Mouse (Mus musculus): ENCODE data around the gene Grm4. TPM values are rescaled to one million over a fixed set of nuclear protein-coding genes. Genes with fewer than 3 reads are reported as not detected.

The Grm4 gene
- polyA plus RNA-seq, 1 experiment from 2014 or later = 5.8 TPM

- H3K9ac ChIP-seq (replicated peaks) = peak overlapping the region; percentile 12; the same call in 1 of the 2 replicates
Measured at GRCm38 (mm10) chr17:27518700-27519595, 2.3 kb downstream of the Grm4 start.

GRCm38 (mm10) chr17:27518296-27518695, 2.9 kb downstream of the Grm4 start:
- peak overlapping the region; percentile 36; the same call in 1 of the 2 replicates for H3K9ac ChIP-seq (replicated peaks)
- H3K4me2 ChIP-seq (replicated peaks) = no peak overlapping the region
- no peaks in the 10 kb centered on the region for H3K9me3 ChIP-seq
- no peaks in the 10 kb centered on the region for H3K36me3 ChIP-seq
- 8% methylated on average over 9 of the region's 9 CpGs for WGBS
- peaks cover 45% of the 10 kb centered on the region for H3K27me3 ChIP-seq
- ATAC-seq = peak; percentile 25; the same call in 1 of the 2 replicates
- H3K4me3 ChIP-seq (replicated peaks) = no peak overlapping the region
- H3K27ac ChIP-seq = peak overlapping the region; percentile 82
- H3K4me1 ChIP-seq (replicated peaks) = peaks cover 45% of the 10 kb centered on the region

More at GRCm38 (mm10) chr17:27518700-27519595, 2.3 kb downstream of the Grm4 start:
- Histone ChIP-seq H3K9me3 (no peaks in the 10 kb centered on the region), H3K36me3 (no peaks in the 10 kb centered on the region), H3K4me1 (replicated peaks) (peaks cover 40% of the 10 kb centered on the region), H3K4me3 (replicated peaks) (no peak overlapping the region), H3K4me2 (replicated peaks) (0 out of 2 replicates have a peak overlapping the region, but pooled peaks have one; percentile 2), H3K27ac (peak overlapping the region; percentile 82), H3K27me3 (peaks cover 39% of the 10 kb centered on the region)
- ATAC-seq = peak; percentile 22; the same call in 1 of the 2 replicates
- 15% methylated on average over 15 of the region's 15 CpGs for WGBS

GRCm38 (mm10) chr17:27513916-27514762, 7.1 kb downstream of the Grm4 start:
- Histone ChIP-seq H3K4me3 (replicated peaks) (peak overlapping the region; percentile 72), H3K27me3 (peaks cover 50% of the 10 kb centered on the region), H3K4me2 (replicated peaks) (peak overlapping the region; percentile 97), H3K9ac (replicated peaks) (peak overlapping the region; percentile 85; the same call in 1 of the 2 replicates), H3K9me3 (no peaks in the 10 kb centered on the region), H3K36me3 (no peaks in the 10 kb centered on the region), H3K4me1 (replicated peaks) (peaks cover 63% of the 10 kb centered on the region), H3K27ac (no peak overlapping the region)
- ATAC-seq = no peak
- 35% methylated on average over 27 of the region's 27 CpGs for WGBS

DNA sequence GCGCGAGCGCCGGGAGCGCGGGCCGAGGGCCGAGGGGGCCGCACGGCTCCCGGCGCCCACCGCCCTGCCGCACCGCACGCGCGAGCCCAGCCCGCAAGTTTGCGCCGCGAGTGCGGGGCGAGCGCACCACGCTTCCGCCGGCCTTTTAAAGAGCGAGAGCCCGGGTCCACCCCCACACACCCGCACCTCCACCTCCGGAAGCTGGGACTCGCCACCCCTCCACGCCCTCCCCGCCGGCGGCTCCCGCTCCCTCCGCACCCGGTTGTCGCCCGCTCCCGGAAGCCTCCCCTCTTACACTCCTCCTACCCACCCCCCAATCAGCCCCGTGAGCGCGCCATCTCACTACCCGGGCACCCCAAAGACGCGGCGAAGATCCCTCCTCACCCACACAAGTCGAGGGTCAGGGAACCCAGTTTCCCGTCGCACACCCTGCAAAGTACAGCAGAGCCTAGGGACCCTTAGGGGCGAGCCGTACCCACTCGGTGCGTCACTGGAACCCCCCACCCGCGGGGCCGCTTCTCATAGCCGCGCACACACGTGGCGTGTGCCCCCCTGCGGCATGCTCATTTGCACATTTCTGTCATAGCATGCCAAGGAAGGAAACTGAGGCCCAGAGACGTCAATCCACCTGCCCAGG, 7.8 kb downstream of the Grm4 start:
- H3K9me3 ChIP-seq = no peaks in the 10 kb centered on the region
- peaks cover 60% of the 10 kb centered on the region for H3K4me1 ChIP-seq (replicated peaks)
- H3K36me3 ChIP-seq = no peaks in the 10 kb centered on the region
- H3K9ac ChIP-seq (replicated peaks) = peak overlapping the region; percentile 85
- WGBS = 2% methylated on average over 46 of the region's 66 CpGs
- peak; percentile 25; the same call in 1 of the 2 replicates for ATAC-seq
- peak overlapping the region; percentile 72 for H3K4me3 ChIP-seq (replicated peaks)
- H3K27me3 ChIP-seq = peaks cover 54% of the 10 kb centered on the region
- H3K27ac ChIP-seq = peak overlapping the region; percentile 82
- H3K4me2 ChIP-seq (replicated peaks) = peak overlapping the region; percentile 97

- Histone ChIP-seq H3K4me2 (replicated peaks) (peak overlapping the region; percentile 97), H3K9me3 (no peaks in the 10 kb centered on the region), H3K36me3 (no peaks in the 10 kb centered on the region), H3K27me3 (peaks cover 59% of the 10 kb centered on the region), H3K27ac (peak overlapping the region; percentile 82), H3K4me3 (replicated peaks) (peak overlapping the region; percentile 72), H3K4me1 (replicated peaks) (peaks cover 60% of the 10 kb centered on the region), H3K9ac (replicated peaks) (peak overlapping the region; percentile 85)
- ATAC-seq = peak; percentile 31
- WGBS = 0% methylated on average over 63 of the region's 78 CpGs
Measured at GRCm38 (mm10) chr17:27512619-27513161, 8.5 kb downstream of the Grm4 start.

DNA sequence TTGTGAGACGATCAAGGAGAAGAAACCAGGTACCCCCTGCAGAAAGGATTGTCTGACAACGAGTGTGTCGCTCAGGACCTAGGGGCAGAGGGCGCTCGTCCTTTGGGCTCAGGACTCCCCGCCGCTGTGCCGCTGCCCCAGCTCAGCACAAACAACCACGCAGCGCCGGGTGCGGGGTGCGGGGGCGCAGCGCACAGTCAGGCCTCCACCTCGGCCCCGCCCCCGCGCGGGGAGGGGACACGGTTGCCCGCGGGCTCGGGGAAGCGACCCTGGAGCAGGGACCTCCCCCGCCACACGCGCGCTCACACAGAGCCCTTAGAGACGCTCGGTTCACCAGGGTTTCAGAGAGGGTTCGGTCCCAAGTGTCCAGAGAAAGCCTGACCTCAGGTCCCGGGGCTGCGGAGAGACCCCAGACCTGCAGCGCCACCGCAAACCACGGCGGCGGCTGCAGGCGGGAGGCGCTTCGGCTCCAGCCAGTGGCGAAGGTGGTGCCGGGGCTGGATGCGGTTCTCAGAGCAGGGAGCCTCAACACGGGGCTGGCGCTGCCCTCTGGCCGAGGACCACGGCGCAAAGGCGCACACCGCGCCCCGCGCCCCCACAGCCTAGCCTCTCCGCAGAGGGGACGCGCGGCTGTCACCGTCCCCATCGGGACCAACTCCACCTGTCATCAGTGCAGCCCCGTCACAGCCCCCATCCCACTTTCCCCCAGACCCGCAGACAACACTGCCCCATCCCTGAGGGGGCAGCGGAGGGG, 9.2 kb downstream of the Grm4 start:
- WGBS = under 1% methylated on average over 62 of the region's 64 CpGs
- no peaks in the 10 kb centered on the region for H3K9me3 ChIP-seq
- peaks cover 64% of the 10 kb centered on the region for H3K27me3 ChIP-seq
- H3K27ac ChIP-seq = peak overlapping the region; percentile 82
- ATAC-seq = peak; percentile 53
- H3K9ac ChIP-seq (replicated peaks) = peak overlapping the region; percentile 85
- H3K36me3 ChIP-seq = no peaks in the 10 kb centered on the region
- peak overlapping the region; percentile 72 for H3K4me3 ChIP-seq (replicated peaks)
- H3K4me2 ChIP-seq (replicated peaks) = peak overlapping the region; percentile 97
- peaks cover 60% of the 10 kb centered on the region for H3K4me1 ChIP-seq (replicated peaks)

- Histone ChIP-seq H3K4me1 (replicated peaks) (peaks cover 67% of the 10 kb centered on the region), H3K9me3 (no peaks in the 10 kb centered on the region), H3K9ac (replicated peaks) (peak overlapping the region; percentile 85), H3K27ac (peak overlapping the region; percentile 82), H3K4me3 (replicated peaks) (peak overlapping the region; percentile 72), H3K36me3 (no peaks in the 10 kb centered on the region), H3K4me2 (replicated peaks) (peak overlapping the region; percentile 97), H3K27me3 (peaks cover 71% of the 10 kb centered on the region)
- WGBS = 85% methylated on average over 7 of the region's 7 CpGs
- ATAC-seq = no peak
Measured at GRCm38 (mm10) chr17:27511125-27511735, 10.0 kb downstream of the Grm4 start.

DNA sequence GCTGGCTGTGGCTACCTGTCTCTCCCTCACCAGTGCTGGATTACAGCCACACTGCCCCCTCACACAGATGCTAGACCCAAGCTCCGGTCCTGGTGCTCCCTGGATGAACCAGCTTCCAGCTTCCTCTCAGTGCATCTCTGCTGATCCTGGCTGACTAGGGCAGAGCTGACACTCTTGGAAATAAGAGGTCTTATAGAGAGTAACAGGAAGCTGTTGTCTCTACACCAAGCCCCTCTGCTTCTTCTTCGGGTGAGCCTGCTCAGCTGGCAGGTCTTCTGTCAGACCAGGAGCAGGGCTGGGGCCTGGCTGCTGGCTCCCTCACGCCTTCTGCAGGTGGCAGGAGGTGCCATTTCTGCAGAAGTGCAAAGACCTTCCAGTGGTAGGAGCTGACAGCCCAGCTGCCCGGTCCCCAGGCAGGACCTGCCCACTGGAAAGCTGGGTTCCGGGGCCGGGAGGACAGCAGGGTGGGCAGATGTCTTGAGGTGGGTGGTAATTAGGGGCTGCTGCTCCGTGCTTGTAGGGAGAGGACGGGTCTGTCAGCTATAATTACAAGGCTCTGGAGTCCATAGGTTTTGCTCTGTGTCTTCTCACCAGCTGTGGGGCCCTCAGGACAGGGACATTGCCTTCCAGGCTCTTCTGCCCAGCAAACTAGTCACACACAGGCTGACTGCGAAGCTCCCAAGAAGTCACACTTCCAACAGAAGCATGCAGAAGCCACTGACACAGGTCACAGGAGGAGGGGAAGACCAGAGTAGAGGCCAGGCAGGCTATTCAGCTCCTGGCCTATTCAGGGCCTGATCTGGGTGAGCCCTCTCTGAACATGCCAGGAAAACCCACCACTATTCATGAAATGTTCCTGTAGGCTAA, 10.7 kb downstream of the Grm4 start:
- Histone ChIP-seq H3K9ac (replicated peaks) (peak overlapping the region; percentile 20; the same call in 1 of the 2 replicates), H3K4me2 (replicated peaks) (peak overlapping the region; percentile 97), H3K27ac (peak overlapping the region; percentile 62; the same call in 1 of the 2 replicates)

DNA sequence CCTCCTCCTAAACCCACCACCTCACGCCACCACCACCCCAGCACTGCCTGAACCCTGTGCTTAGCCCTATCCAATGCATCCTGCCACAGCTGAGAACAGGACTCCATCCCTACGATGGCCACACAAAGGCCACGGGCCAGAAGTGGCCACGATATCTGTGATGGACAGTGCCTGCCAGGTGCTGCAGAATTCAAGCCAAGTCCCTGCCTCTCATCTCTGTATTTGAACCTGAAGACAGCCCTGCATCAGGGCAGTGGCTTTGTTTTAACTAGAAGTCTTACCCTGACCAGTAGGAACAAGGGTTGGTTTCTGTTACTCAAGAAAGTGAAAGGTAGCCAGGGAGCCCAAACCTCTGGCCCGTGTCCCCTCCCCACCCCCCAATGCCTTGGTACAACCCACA, 12.1 kb downstream of the Grm4 start:
- peaks cover 87% of the 10 kb centered on the region for H3K4me1 ChIP-seq (replicated peaks)
- no peaks in the 10 kb centered on the region for H3K9me3 ChIP-seq
- H3K36me3 ChIP-seq = no peaks in the 10 kb centered on the region
- H3K27ac ChIP-seq = no peak overlapping the region
- 76% methylated on average over 5 of the region's 5 CpGs for WGBS
- peaks cover 56% of the 10 kb centered on the region for H3K27me3 ChIP-seq
- ATAC-seq = no peak
- no peak overlapping the region for H3K4me2 ChIP-seq (replicated peaks)
- H3K4me3 ChIP-seq (replicated peaks) = no peak overlapping the region
- no peak overlapping the region for H3K9ac ChIP-seq (replicated peaks)

More for the DNA sequence above, 10.7 kb downstream of the Grm4 start:
- H3K4me3 ChIP-seq (replicated peaks) = no peak overlapping the region
- H3K9me3 ChIP-seq = no peaks in the 10 kb centered on the region
- H3K27me3 ChIP-seq = peaks cover 71% of the 10 kb centered on the region
- peaks cover 75% of the 10 kb centered on the region for H3K4me1 ChIP-seq (replicated peaks)
- 55% methylated on average over 9 of the region's 9 CpGs for WGBS
- no peaks in the 10 kb centered on the region for H3K36me3 ChIP-seq
- no peak for ATAC-seq

DNA sequence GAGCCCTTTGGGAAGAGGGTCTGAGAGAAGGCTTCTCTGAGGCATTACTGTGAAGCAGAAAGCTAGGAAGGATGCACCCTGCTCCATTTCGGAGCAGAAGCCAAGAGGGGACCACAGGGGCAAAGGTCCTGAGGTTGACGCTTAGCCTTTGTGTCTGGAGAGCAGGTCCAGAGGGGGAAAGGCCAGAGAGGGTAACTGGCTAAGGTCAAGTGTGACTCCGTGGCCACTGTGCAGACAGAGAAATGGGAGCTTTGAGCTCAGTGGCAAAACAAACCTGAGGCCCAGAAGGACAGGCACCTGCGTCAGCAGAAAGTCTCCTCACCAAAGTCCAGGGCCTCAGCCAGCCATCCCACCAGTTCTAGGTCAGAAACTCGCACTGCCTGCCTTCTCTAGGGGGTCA, 12.7 kb downstream of the Grm4 start:
- H3K4me3 ChIP-seq (replicated peaks) = no peak overlapping the region
- no peaks in the 10 kb centered on the region for H3K36me3 ChIP-seq
- ATAC-seq = no peak
- H3K27ac ChIP-seq = no peak overlapping the region
- H3K4me1 ChIP-seq (replicated peaks) = peaks cover 87% of the 10 kb centered on the region
- no peak overlapping the region for H3K9ac ChIP-seq (replicated peaks)
- no peaks in the 10 kb centered on the region for H3K9me3 ChIP-seq
- H3K4me2 ChIP-seq (replicated peaks) = no peak overlapping the region
- 57% methylated on average over 5 of the region's 5 CpGs for whole genome bisulfite sequencing
- H3K27me3 ChIP-seq = peaks cover 51% of the 10 kb centered on the region

Measured in midbrain, embryonic 13.5 days (tissue).